ENCODE assay signal across 8 mouse cellular contexts in genomic region chr1:93101571-93102061, GRCm38 (mm10). TPM values are rescaled to one million over a fixed set of nuclear protein-coding genes. Genes with fewer than 3 reads are reported as not detected.
A peak's percentile ranks its signal among the peaks of the same experiment; 100 is the strongest.
DNase-seq lines count a peak whose midpoint lies in the region; ATAC-seq and TF ChIP-seq lines count a peak whose summit lies in the region.

Gene Kif1a, minus strand, starts transcription at chr1:93101951.

- intact Hi-C loops in left cerebral cortex, postnatal 10 days (cut with DNase I), result no loop called here

- H3K4me3 ChIP-seq in embryonic facial prominence, embryonic 15.5 days (replicated peaks), result peak within 1 kb of the TSS; percentile 55
- H3K4me3 ChIP-seq in hindbrain, embryonic 11.5 days (ENCODE audit: low read depth, low read length), result peak within 1 kb of the TSS; percentile 57
- peak within 1 kb of the TSS; percentile 5 for H3K4me3 ChIP-seq in myocyte

- no peak within 1 kb of the TSS for H3K27ac ChIP-seq in embryonic facial prominence, embryonic 15.5 days (replicated peaks)
- peak within 1 kb of the TSS; percentile 72 for H3K27ac ChIP-seq in hindbrain, embryonic 11.5 days (ENCODE audit: low read depth, low read length)

- H3ac ChIP-seq in myocyte (ENCODE audit: control insufficient read depth, insufficient read length), result no peak within 1 kb of the TSS

- H3K4me1 ChIP-seq in embryonic facial prominence, embryonic 15.5 days, result peaks cover 22% of the 10 kb centered on the region
- H3K4me1 ChIP-seq in hindbrain, embryonic 11.5 days (replicated peaks; ENCODE audit: control insufficient read depth, insufficient read depth, low read length), result peaks cover 3% of the 10 kb centered on the region; the same call in 1 of the 2 replicates

- under 1% methylated on average over 39 of the region's 39 CpGs for WGBS in embryonic facial prominence, embryonic 15.5 days
- 0% methylated on average over 31 of the region's 39 CpGs for WGBS in hindbrain, embryonic 11.5 days

- H3K4me2 ChIP-seq in embryonic facial prominence, embryonic 15.5 days (replicated peaks), result peak within 1 kb of the TSS; percentile 98
- H3K4me2 ChIP-seq in hindbrain, embryonic 11.5 days (replicated peaks; ENCODE audit: low read depth, low read length), result peak within 1 kb of the TSS; percentile 91
- H3K4me2 ChIP-seq in myocyte (ENCODE audit: low read depth), result peak within 1 kb of the TSS; percentile 61

- H3K79me2 ChIP-seq in myocyte (ENCODE audit: control insufficient read depth, insufficient read depth), result no peaks in the 10 kb centered on the region

- H3K36me3 ChIP-seq in embryonic facial prominence, embryonic 15.5 days, result no peaks in the 10 kb centered on the region
- H3K36me3 ChIP-seq in hindbrain, embryonic 11.5 days (ENCODE audit: control insufficient read depth, insufficient read depth, low read length), result no peaks in the 10 kb centered on the region
- H3K36me3 ChIP-seq in myocyte (ENCODE audit: control insufficient read depth, insufficient read depth), result no peaks in the 10 kb centered on the region

- DNase-seq in ES-CJ7 (ENCODE audit: low read depth, low spot score), result peak; percentile 36
- peak; percentile 62 to 76 for DNase-seq in adrenal gland, postnatal 36 days
- peak; percentile 83 for DNase-seq in hindbrain, embryonic 11.5 days (ENCODE audit: low spot score)
- DNase-seq in left cerebral cortex, postnatal 10 days (ENCODE audit: extremely low spot score in 1 of 2, low spot score in 2 of 2), result peak; percentile 91

- peak within 1 kb of the TSS; percentile 35; the same call in 1 of the 2 replicates for H3K9ac ChIP-seq in embryonic facial prominence, embryonic 15.5 days
- peak within 1 kb of the TSS; percentile 66 for H3K9ac ChIP-seq in hindbrain, embryonic 11.5 days (ENCODE audit: low read depth, low read length)

- peak; percentile 65 for ATAC-seq in embryonic facial prominence, embryonic 15.5 days (ENCODE audit: insufficient number of reproducible peaks, low FRiP score, low TSS enrichment, low read depth)
- ATAC-seq in hindbrain, embryonic 11.5 days (ENCODE audit: low FRiP score), result peak; percentile 90
- ATAC-seq in activated CD4-positive, CD25-positive, alpha-beta regulatory T cell, adult 4 months, result no peak
- ATAC-seq in erythroblast, adult 5-6 weeks (replicated peaks; ENCODE audit: low FRiP score, poor library complexity, severe bottlenecking), result no peak

- TF ChIP-seq POLR2A in myocyte (IDR thresholded peaks at IDR 0.05; ENCODE audit: insufficient read length, low read depth), result no peak

- no peaks in the 10 kb centered on the region for H3K9me3 ChIP-seq in embryonic facial prominence, embryonic 15.5 days (replicated peaks)
- H3K9me3 ChIP-seq in hindbrain, embryonic 11.5 days (ENCODE audit: control insufficient read depth, low read length), result no peaks in the 10 kb centered on the region

- peaks cover 37% of the 10 kb centered on the region for H3K27me3 ChIP-seq in embryonic facial prominence, embryonic 15.5 days
- peaks cover 13% of the 10 kb centered on the region; the same call in 1 of the 2 replicates for H3K27me3 ChIP-seq in hindbrain, embryonic 11.5 days (ENCODE audit: control insufficient read depth, insufficient read depth, low read length)
- H3K27me3 ChIP-seq in myocyte (ENCODE audit: control insufficient read depth, insufficient read depth, insufficient read length), result peaks cover 45% of the 10 kb centered on the region

TF ChIP-seq in myocyte, 11 proteins besides CTCF, POLR2A, EP300 and RAD21:
- TF ChIP-seq MYOG (IDR thresholded peaks at IDR 0.05; ENCODE audit: control insufficient read depth in 1 of 3, insufficient read depth in 1 of 3, insufficient read length in 2 of 3, low read depth in 2 of 3) (peak in 1 of 3 experiments; percentile 13), TCF3 (IDR thresholded peaks at IDR 0.05; ENCODE audit: insufficient read length, low read depth) (no peak), TCF12 (IDR thresholded peaks at IDR 0.05; ENCODE audit: insufficient read depth, poor library complexity, severe bottlenecking) (no peak), MYOD1 (IDR thresholded peaks at IDR 0.05; ENCODE audit: control insufficient read depth in 1 of 3, insufficient read length in 2 of 3, low read depth in 2 of 3) (peak in 1 of 3 experiments; percentile 17), E2F4 (IDR thresholded peaks at IDR 0.05; ENCODE audit: insufficient read depth) (no peak), REST (IDR thresholded peaks at IDR 0.05; ENCODE audit: insufficient read depth, insufficient read length) (no peak), CEBPB (IDR thresholded peaks at IDR 0.05; ENCODE audit: insufficient read depth, poor library complexity, severe bottlenecking) (no peak), MAX (IDR thresholded peaks at IDR 0.05; ENCODE audit: low read depth) (no peak)

RNA-seq across cellular contexts. Expression of gene Kif1a, which starts in this region (rescaled TPM):
- 10 to 100 TPM; 20.7 to 27.9 TPM for total RNA-seq in adrenal gland, postnatal 36 days (2021)
- polyA plus RNA-seq in embryonic facial prominence, embryonic 15.5 days (2015; fragmentation: Nextera tagmentation; extraction: Ambion mirVana), result 26.8 and 32.7 TPM in 2 replicates
- 72.0 and 82.8 TPM in 2 replicates for polyA plus RNA-seq in hindbrain, embryonic 11.5 days (2014; fragmentation: Nextera tagmentation; extraction: Ambion mirVana)
- total RNA-seq in left cerebral cortex, postnatal 10 days (2021), result 100 to 1,000 TPM; 908 to 919 TPM
- 0.95 TPM for polyA plus RNA-seq in myocyte (2012; fragmentation: generic; extraction: Trizol)
- polyA plus RNA-seq in activated CD4-positive, CD25-positive, alpha-beta regulatory T cell, adult 4 months (2017; shearing (Covaris generic)), result not detected
- not detected in 2 replicates for total RNA-seq in erythroblast, adult 5-6 weeks (2015; ENCODE audit: low replicate concordance)
- under 0.01 TPM in 1 of 2 replicates, not detected in the other for total RNA-seq in erythroblast, adult 5-6 weeks (2017; ENCODE audit: low replicate concordance)

Comparison
In these comparisons a context has a peak if more than half of its experiments do, and no peak if none do; other contexts are left out.
1. RNA of gene Kif1a (total RNA-seq): 908 to 919 TPM in left cerebral cortex, postnatal 10 days; 20.7 to 27.9 TPM in adrenal gland, postnatal 36 days and under 0.01 TPM in erythroblast, adult 5-6 weeks; every median in the first group is over 10 times any median in the second.
2. RNA of gene Kif1a (polyA plus RNA-seq): 72.0 to 82.8 TPM in hindbrain, embryonic 11.5 days and 26.8 to 32.7 TPM in embryonic facial prominence, embryonic 15.5 days; 0.95 TPM in myocyte (single experiment) and not detected in activated CD4-positive, CD25-positive, alpha-beta regulatory T cell, adult 4 months; every median in the first group is over 10 times any median in the second.
3. DNase-seq: peak in every context shown above with its lines; median percentile 91 in left cerebral cortex, postnatal 10 days; 83 in hindbrain, embryonic 11.5 days; 69 in adrenal gland, postnatal 36 days; 36 in ES-CJ7.
4. ATAC-seq: peak in embryonic facial prominence, embryonic 15.5 days (single experiment) and hindbrain, embryonic 11.5 days (single experiment); none in activated CD4-positive, CD25-positive, alpha-beta regulatory T cell, adult 4 months (single experiment) and erythroblast, adult 5-6 weeks (single experiment).
5. H3K4me3 ChIP-seq: peak in every context shown above with its lines; median percentile 57 in hindbrain, embryonic 11.5 days; 55 in embryonic facial prominence, embryonic 15.5 days; 5 in myocyte.
6. Peak in every context shown above with its lines, with median percentiles within 50 percentile points of each other: H3K4me2 ChIP-seq.